Mouse (Mus musculus) gastrocnemius, adult 18-20 months (tissue): ENCODE measurements around the gene Gm49380. TPM values are rescaled to one million over a fixed set of nuclear protein-coding genes. Genes with fewer than 3 reads are reported as not detected.

Source experiments
- DNase-seq: peaks from one replicate; pipeline ENCODE4 v3.0.0; 2021; ENCODE audit warnings: low spot score
- total RNA-seq, 2 experiments: library from RNA; stranded (reverse); gene quantifications; 2 replicates each; pipeline ENCODE4 v1.2.3; 2021

Gene Gm49380
- total RNA-seq, 2 experiments from 2014 or later, result 0.43 to 1.9 TPM

DNA sequence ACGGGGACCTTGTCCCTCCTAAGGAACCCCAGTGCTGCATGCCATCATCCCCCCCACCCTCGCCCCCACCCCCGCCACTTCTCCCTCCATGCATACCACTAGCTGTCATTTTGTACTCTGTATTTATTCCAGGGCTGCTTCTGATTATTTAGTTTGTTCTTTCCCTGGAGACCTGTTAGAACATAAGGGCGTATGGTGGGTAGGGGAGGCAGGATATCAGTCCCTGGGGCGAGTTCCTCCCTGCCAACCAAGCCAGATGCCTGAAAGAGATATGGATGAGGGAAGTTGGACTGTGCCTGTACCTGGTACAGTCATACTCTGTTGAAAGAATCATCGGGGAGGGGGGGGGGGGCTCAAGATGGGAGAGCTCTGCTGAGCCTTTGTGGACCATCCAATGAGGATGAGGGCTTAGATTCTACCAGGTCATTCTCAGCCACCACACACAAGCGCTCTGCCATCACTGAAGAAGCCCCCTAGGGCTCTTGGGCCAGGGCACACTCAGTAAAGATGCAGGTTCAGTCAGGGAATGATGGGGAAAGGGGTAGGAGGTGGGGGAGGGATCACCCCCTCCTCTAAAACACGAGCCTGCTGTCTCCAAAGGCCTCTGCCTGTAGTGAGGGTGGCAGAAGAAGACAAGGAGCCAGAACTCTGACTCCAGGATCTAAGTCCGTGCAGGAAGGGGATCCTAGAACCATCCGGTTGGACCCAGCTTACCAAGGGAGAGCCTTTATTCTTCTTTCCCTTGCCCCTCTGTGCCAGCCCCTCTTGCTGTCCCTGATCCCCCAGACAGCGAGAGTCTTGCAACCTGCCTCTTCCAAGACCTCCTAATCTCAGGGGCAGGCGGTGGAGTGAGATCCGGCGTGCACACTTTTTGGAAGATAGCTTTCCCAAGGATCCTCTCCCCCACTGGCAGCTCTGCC is 65.5 kb downstream of the Gm49380 start:
- DNase-seq, result no peak

GRCm38 (mm10) chr9:44047071-44047470 is 66.2 kb downstream of the Gm49380 start:
- no peak for DNase-seq

DNA sequence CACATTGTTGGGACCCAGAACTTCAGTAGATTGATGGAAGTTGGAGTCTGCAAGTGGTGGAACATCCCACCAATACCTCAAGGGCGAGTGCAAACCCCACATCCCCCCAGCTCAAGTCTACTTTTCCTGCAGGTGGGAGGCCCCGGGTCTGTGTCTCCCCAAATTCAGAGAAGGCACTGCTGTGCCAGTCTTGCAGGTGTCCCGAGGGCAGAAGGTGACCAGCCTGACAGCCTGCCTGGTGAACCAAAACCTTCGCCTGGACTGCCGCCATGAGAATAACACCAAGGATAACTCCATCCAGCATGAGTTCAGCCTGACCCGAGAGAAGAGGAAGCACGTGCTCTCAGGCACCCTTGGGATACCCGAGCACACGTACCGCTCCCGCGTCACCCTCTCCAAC is 66.9 kb downstream of the Gm49380 start:
- DNase-seq, result no peak

DNA sequence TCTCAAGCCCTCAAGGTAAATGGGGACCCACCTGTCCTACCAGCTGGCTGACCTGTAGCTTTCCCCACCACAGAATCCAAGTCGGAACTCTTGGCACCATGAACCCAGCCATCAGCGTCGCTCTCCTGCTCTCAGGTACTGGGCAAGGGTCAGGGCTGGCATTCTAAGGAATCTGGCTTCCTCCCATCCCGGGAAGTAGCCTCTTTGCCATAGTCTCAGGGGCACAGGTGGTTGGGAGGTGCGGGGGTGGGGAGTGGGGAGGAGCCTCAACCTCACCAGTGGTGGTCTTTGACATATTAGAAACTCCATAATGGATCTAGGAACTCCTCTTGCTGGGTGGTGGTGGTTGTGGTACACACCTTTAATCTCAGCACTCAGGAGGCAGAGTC is 67.4 kb downstream of the Gm49380 start:
- no peak for DNase-seq

- no peak for DNase-seq
Measured at GRCm38 (mm10) chr9:44045158-44045883, 68.0 kb downstream of the Gm49380 start.

DNA sequence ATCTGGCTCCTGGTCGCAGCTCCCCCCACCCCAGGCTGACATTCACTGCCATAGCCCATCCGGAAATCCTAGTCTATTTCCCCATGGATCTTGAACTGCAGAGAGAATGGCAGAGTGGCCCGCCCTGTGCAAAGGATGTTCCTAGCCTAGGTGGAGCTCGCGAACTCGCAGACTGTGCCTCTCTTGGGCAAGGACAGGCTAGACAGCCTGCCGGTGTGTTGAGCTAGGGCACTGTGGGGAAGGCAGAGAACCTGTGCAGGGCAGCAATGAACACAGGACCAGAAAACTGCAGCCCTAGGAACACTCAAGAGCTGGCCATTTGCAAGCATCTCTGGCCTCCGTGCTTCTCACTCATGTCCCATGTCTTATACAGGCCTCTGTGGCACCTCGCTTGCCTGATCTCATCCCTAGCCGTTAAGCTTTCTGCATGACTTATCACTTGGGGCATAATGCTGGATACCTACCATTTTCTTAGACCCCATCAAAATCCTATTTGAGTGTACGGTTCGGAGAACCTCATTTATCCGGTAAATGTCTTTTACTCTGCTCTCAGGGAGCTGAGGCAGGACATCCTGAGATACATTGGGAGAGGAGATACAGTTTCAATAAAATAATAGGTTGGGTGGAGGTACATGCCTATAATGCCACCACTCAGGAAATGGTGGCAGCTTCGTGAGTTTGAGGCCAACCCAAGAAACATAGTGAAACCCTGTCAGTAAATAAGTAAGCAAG is 68.7 kb downstream of the Gm49380 start:
- no peak for DNase-seq

GRCm38 (mm10) chr9:44043708-44044425 is 69.4 kb downstream of the Gm49380 start:
- DNase-seq, result no peak

- DNase-seq, result peak; percentile 26
Measured at GRCm38 (mm10) chr9:44042836-44043707, 70.2 kb downstream of the Gm49380 start, which contains the start of gene Thy1. Thy1 (plus strand) TSS chr9:44043384.

DNA sequence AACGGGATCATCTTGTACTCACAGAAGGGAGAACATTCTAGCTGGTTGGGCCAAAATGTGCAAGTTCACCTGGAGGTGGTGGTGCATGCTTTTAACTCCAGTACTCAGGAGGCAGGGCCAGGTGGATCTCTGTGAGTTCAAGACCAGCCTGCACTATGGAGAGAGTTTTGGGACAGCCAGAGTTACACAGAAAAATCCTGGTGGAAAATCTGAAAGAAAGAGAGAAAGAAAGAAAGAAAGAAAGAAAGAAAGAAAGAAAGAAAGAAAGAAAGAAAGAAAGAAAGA is 71.0 kb downstream of the Gm49380 start:
- DNase-seq, result no peak

DNA sequence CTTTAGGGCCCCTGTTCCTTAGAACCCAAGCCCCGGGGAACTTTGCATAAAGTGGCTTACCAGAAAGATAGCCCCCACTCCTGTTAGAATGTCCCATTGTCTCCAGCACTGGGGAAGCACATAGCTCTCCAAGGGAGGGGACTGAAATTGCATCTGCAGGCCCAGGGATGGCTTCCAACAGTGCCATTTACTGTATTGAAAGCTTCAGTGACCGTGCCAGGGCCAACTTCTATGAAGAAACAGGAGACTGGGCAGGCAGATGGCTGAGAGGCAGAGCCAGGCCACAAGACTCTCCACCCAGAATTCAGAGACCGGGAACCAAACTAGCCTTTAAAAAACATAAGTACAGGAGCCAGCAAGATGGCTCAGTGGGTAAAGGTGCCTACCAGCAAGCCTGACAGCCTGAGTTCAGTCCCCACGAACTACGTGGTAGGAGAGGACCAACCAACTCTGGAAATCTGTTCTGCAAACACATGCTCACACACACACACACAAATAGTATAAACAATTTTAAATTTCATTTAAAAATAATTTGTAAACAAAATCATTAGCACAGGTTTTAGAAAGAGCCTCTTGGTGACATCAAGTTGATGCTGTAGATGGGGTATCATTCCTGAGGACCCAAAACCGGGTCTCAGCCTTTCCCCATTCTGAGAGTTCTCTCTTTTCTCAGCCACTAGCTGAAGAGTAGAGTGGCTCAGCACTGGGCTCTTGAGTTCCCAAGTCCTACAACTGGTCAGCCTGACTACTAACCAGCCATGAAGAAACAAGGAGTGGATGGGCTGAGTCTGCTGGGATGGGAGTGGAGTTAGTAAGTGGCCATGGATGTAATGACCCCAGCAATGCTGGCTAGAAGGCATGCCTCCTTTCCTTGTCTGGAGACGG is 71.5 kb downstream of the Gm49380 start:
- DNase-seq, result no peak

DNA sequence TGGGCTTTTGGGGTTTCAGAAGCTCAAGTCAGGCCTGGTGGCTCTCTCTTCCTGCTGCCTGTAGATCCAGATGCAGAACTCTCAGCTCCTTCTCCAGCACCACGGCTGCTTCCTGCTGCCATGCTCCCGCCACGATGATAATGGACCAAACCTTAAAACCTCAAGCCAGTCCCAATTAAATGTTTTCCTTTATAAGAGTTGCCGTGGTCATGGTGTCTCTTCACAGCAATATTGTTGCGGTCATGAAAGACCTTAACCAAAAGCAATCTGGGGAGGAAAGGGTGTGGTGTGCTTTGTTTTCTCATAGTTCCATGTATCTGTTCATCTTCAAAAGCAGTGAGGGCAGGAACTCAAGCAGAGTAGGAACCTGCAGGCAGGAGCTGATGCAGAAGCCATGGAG is 76.2 kb downstream of the Gm49380 start:
- DNase-seq, result no peak

DNA sequence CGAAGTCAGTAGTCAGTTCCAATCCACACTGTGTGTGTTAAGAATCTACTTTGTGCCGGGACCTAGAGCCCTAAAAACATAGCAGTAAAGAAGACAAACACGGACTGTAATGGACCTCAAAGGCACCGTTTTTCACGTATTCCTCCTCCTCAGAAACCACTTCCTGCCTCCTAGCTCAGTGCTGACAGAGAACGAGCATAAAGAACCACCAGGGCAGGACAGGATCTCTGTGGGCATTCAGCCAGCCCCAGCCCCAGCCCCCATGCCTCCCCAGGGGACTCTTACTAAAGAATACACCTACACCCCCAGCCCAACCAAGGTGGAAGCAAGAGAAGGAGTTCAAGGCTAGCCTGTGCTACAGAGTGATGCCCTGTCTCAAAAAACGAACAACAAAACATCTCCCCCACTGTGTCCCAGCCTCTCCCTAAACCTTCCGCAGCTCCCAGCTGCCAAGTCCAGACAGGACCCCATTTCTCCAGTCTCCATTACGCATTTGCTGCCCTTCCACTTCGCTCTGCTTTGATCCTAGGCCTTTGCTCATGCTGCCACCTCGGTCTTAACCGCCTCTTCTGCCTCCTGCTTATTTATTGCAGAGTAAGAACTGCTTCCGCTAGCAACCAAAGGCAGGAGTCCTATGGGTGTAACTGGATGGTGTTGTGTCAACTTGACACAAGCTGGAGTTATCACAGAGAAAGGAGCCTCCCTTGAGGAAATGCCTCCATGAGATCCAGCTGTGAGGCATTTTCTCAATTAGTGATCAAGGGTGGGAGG is 79.2 kb downstream of the Gm49380 start:
- DNase-seq, result no peak

GRCm38 (mm10) chr9:44033317-44033716 is 80.0 kb downstream of the Gm49380 start:
- no peak for DNase-seq

DNA sequence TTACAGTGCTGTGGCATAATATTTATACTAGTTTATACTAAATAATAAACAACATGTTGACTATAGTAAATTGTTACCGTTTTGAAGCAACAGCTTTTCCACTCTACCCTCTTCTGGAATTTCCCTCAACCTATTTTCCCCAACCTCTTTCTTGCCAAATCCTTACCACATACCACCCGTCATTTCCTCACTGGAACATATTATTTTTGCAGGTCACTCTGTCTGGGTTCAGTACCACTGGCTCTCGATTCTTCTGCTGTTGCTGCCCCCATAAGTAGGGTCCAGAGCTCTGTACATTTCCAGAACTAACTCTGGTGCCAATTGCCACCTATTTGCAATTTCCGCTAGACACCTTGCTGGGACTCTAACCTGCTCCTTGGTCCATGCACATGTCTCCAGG is 81.4 kb downstream of the Gm49380 start:
- DNase-seq, result no peak

GRCm38 (mm10) chr9:44031079-44031478 is 82.2 kb downstream of the Gm49380 start:
- no peak for DNase-seq

DNA sequence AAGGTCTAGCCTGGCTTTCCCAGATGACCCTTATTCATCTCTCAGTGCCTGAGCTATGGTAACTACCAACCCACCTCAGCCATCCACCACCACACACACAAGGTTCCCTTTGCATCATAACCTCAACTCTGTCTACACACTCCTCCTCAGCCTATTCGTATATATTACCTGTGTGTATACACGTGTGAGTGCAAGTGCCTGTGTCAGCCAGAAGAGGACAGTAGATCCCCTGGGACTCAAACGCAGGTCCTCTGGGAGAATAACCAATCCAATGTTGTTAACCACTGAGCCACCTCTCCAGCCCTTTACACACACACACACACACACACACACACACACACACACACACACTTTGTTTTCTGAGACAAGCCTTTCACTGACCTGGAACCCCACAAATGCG is 82.7 kb downstream of the Gm49380 start:
- DNase-seq, result no peak

DNA sequence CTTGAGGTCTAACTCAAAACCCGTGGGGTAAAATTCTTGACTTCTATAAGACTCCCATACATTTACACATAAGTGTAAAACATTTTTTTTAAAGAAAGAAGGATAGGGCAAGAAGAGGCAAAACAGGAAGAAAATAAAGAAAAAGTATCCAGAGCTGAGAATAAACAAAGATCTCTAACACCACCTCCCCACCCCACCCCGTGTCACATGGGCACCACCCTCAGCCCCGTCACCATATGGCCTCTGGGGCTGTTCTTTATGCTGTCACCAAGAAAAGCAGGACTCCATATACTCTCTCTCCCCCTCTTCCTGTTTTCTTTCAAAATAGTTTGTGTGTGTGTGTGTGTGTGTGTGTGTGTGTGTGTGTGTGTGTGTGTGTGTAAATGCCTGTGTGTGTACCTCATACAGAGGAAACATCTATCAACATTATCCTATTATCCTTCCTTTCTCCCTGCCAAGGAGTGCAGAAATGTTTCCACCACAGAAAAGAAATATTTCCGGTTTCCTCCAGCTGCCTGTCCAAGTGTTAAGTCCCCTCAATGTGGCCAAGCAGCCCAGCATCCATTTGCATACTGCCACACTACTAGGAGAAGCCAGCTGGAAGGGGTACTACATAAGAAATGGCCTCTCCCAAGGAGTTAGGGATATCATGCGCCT is 83.6 kb downstream of the Gm49380 start:
- no peak for DNase-seq

DNA sequence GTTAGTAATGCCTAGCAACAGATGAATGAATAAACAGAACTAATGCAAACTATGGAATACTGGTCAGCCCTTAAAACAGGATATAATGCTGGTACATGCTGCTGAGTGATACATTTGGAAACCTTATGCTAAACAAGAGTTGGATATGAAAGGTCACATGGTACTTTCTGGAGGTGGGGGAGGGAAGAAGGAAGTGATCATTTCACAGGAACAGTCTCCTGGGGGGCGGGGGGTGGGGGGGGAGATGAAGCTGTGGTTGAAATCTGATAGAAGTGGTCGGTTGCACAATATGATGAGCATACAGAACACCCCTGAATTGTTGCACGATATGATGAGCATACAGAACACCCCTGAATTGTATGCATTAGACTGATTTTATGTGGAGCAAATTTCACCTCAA is 89.2 kb downstream of the Gm49380 start:
- DNase-seq, result no peak
